Mouse (Mus musculus): Measurements from ENCODE around the gene Lsmem1. TPM values are rescaled to one million over a fixed set of nuclear protein-coding genes. Genes with fewer than 3 reads are reported as not detected.

Gene Lsmem1
- polyA plus RNA-seq, 1 experiment from 2014 or later: not detected

GRCm38 (mm10) chr12:40147319-40147718, 52.0 kb downstream of the Lsmem1 start:
- no peak for TF ChIP-seq CTCF (IDR thresholded peaks at IDR 0.05)
- CTCF ChIA-PET: interaction anchor here (1.2 to 1.5 kb wide), 2 partner anchors 55 to 58 kb away, joined by 3 read pairs; no protein-coding TSS in a partner anchor
- ATAC-seq: peak; percentile 39
- no peak for DNase-seq (ENCODE audit: low read depth, low spot score)
- POLR2A ChIA-PET: interaction anchor here (1.5 kb wide), 1 partner anchor 48 kb away, joined by 3 read pairs; no protein-coding TSS in a partner anchor
- in situ Hi-C loops (cut with MboI; ENCODE audit: low pct_unique_long_range_greater_than_20kb): no loop called here
- H3K27me3 ChIP-seq: no peaks in the 10 kb centered on the region

- in situ Hi-C loops (cut with MboI; ENCODE audit: low pct_unique_long_range_greater_than_20kb): no loop called here
- TF ChIP-seq CTCF (IDR thresholded peaks at IDR 0.05): no peak
- ChIA-PET POLR2A (interaction anchor here (0.7 to 1.5 kb wide), 2 partner anchors 47 to 569 kb away, joined by 3 read pairs; no protein-coding TSS in a partner anchor), CTCF (interaction anchor here (1.2 to 1.5 kb wide), 2 partner anchors 55 to 57 kb away, joined by 3 read pairs; no protein-coding TSS in a partner anchor)
- no peak for DNase-seq (ENCODE audit: low read depth, low spot score)
- no peak for ATAC-seq
- no peaks in the 10 kb centered on the region for H3K27me3 ChIP-seq
These were observed 52.8 kb downstream of the Lsmem1 start for GRCm38 (mm10) chr12:40146510-40146909.

GRCm38 (mm10) chr12:40140706-40141105, 58.6 kb downstream of the Lsmem1 start:
- POLR2A ChIA-PET: no interaction called here
- ATAC-seq (no peak), DNase-seq (ENCODE audit: low read depth, low spot score) (no peak)
- CTCF ChIA-PET: interaction anchor here (1.3 kb wide), 2 partner anchors 9 to 59 kb away, joined by 3 to 4 read pairs; no protein-coding TSS in a partner anchor
- in situ Hi-C loops (cut with MboI; ENCODE audit: low pct_unique_long_range_greater_than_20kb): no loop called here
- no peaks in the 10 kb centered on the region for H3K27me3 ChIP-seq
- no peak for TF ChIP-seq CTCF (IDR thresholded peaks at IDR 0.05)

- no peak for ATAC-seq
- no peak for DNase-seq (ENCODE audit: low read depth, low spot score)
- CTCF ChIA-PET: interaction anchor here (1.3 kb wide), 2 partner anchors 10 to 58 kb away, joined by 3 to 4 read pairs; no protein-coding TSS in a partner anchor
- in situ Hi-C loops (cut with MboI; ENCODE audit: low pct_unique_long_range_greater_than_20kb): no loop called here
- H3K27me3 ChIP-seq: no peaks in the 10 kb centered on the region
- POLR2A ChIA-PET: no interaction called here
- no peak for TF ChIP-seq CTCF (IDR thresholded peaks at IDR 0.05)
These were observed 59.6 kb downstream of the Lsmem1 start for GRCm38 (mm10) chr12:40139484-40140245.

GRCm38 (mm10) chr12:40134529-40134928, 64.8 kb downstream of the Lsmem1 start:
- no peaks in the 10 kb centered on the region for H3K27me3 ChIP-seq
- ChIA-PET CTCF (interaction anchor here (1.2 kb wide), 1 partner anchor 31 kb away, joined by 5 read pairs; no protein-coding TSS in a partner anchor), POLR2A (no interaction called here)
- DNase-seq (ENCODE audit: low read depth, low spot score) (no peak), ATAC-seq (no peak)
- TF ChIP-seq CTCF (IDR thresholded peaks at IDR 0.05): no peak
- in situ Hi-C loops (cut with MboI; ENCODE audit: low pct_unique_long_range_greater_than_20kb): no loop called here

- H3K27me3 ChIP-seq: no peaks in the 10 kb centered on the region
- no peak for TF ChIP-seq CTCF (IDR thresholded peaks at IDR 0.05)
- in situ Hi-C loops (cut with MboI; ENCODE audit: low pct_unique_long_range_greater_than_20kb): no loop called here
- ATAC-seq (peak; percentile 88), DNase-seq (ENCODE audit: low read depth, low spot score) (no peak)
- ChIA-PET POLR2A (no interaction called here), CTCF (interaction anchor here (1.2 kb wide), 2 partner anchors 30 to 65 kb away, joined by 5 read pairs; no protein-coding TSS in a partner anchor)
These were observed 65.6 kb downstream of the Lsmem1 start, which contains the start of gene Scin for GRCm38 (mm10) chr12:40133573-40134271. Gene Scin (minus strand): TSS chr12:40134228.

GRCm38 (mm10) chr12:40133194-40133572, 66.1 kb downstream of the Lsmem1 start:
- POLR2A ChIA-PET: no interaction called here
- in situ Hi-C loops (cut with MboI; ENCODE audit: low pct_unique_long_range_greater_than_20kb): no loop called here
- no peaks in the 10 kb centered on the region for H3K27me3 ChIP-seq
- ATAC-seq (no peak), DNase-seq (ENCODE audit: low read depth, low spot score) (no peak)
- CTCF ChIA-PET: interaction anchor here (1.0 to 1.2 kb wide), 3 partner anchors 19 to 65 kb away, joined by 3 to 5 read pairs (median 5); no protein-coding TSS in a partner anchor
- no peak for TF ChIP-seq CTCF (IDR thresholded peaks at IDR 0.05)

Other genes with a start within 250 kb of the Lsmem1 start
- gene Arl4a, start 161.5 kb downstream of the Lsmem1 start, polyA plus RNA-seq (2021): 6.8 TPM
- 3.5 TPM for gene Scin, start 65.3 kb downstream of the Lsmem1 start, polyA plus RNA-seq (2021)
- 95.5 TPM for gene Ifrd1, start 49.0 kb upstream of the Lsmem1 start, polyA plus RNA-seq (2021)
- gene Zfp277, start 246.4 kb upstream of the Lsmem1 start, polyA plus RNA-seq (2021): 20.1 TPM
- 2.9 TPM for gene Dock4, start 246.5 kb upstream of the Lsmem1 start, polyA plus RNA-seq (2021)